Mouse (Mus musculus) thymus, adult 2 months (tissue): Measurements from ENCODE around the gene Pde4d.

ENCODE experiments used
- CTCF ChIP-seq: fragments of 200-500 bp; IDR thresholded peaks from 2 replicates; pipeline ENCODE4 v1.5.1; 2012; ENCODE audit warnings: mild to moderate bottlenecking, control low read depth, low read length, moderate library complexity, borderline replicate concordance; ENCODE audit not compliant: control insufficient read depth, poor library complexity, insufficient read depth; ENCODE audit errors: extremely low read depth
- POLR2A ChIP-seq: fragments of 200-500 bp; IDR thresholded peaks from 2 replicates; pipeline ENCODE4 v1.6.1; 2012; ENCODE audit warnings: mild to moderate bottlenecking, low read length, control low read depth, moderate library complexity; ENCODE audit not compliant: control insufficient read depth, poor library complexity, insufficient read depth; ENCODE audit errors: extremely low read depth

DNA sequence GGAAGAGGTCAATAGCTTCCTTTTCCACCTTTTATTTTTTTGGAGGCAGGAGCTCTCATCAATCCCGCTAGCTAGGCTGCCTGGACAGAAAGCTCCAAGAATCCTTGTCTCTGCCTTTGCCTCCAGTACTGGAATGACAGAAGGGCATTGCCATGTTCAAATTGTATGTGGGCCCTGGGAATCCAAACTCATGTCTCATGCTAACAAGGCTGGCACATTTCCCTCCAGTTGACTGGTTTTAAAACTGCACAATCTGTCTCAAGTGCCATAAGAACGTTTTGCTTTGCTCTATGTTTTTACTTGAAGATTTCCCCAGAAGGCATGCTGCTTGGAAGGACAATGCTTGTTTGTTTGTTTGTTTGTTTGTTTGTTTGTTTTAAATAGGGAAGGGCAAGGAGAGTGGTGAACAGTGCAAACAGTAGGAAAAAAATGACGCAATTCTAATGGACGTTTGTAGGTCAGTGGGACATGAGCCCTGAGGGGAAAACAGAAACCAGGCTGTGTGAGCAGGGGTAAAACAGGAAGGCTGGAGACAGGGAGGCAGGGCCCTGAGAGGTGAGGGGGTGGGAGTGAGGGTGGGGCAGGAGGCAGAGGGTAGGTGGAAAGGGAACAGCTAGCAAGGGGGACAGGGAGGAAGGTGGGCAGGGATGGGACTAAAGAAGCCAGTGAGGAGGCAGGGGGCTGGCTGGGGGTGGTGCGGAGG is 784.3 kb downstream of the Pde4d start:
- no peak for TF ChIP-seq CTCF
- TF ChIP-seq POLR2A: no peak
